Mouse (Mus musculus): Measurements from ENCODE around the gene Exd2. TPM values are rescaled to one million over a fixed set of nuclear protein-coding genes. Genes with fewer than 3 reads are reported as not detected.

The Exd2 gene
- polyA plus RNA-seq, 1 experiment from 2014 or later = 53.4 TPM

DNA sequence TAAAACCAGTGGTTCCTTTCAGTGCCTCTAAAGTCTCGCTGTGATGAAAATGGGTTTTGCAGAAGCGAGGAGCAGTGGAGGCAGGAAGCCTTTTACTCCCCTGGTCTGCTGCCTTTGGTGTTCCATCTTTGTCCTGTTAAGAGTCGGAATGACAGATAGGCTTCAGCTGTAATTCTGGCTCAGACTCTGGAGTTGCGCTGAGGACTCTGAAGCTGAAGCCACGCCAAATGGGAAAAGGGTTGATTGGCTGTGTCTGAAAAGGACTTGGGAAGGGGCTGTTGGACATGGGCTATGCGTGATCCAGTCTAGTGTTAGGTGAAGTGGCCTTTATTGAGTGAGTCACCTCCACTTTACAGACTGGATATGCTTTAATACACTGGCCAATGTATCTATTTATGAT, 67.7 kb downstream of the Exd2 start:
- Histone ChIP-seq H3K9me3 (no peaks in the 10 kb centered on the region), H3K4me3 (no peak overlapping the region), H3K27me3 (no peaks in the 10 kb centered on the region), H3K4me2 (no peak overlapping the region), H3K9ac (no peak overlapping the region), H3K27ac (peak overlapping the region; percentile 55; the same call in 1 of the 2 replicates), H3K4me1 (replicated peaks) (peaks cover 41% of the 10 kb centered on the region), H3K36me3 (no peaks in the 10 kb centered on the region)
- 69% methylated on average over 6 of the region's 6 CpGs for WGBS
- ATAC-seq (ENCODE audit: low FRiP score) = no peak

DNA sequence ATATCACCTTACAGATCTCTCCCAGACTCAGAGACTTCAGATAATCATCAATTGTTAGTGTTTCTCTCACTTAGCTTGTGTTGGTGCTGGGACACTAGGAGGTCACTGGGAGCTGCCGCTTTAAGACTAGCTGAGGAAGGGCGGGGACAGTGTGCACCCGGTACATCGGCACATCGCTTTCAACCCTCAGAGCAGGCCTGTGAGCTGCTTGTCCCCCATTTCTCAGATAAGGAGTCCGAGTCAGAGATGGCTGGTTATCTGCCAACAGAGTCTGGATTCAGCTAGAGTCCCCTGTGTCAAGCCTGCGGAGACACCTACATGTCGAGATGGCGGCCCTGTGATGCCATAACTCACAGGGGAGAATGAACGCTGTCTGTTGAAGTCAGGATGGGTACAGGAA, 68.7 kb downstream of the Exd2 start:
- H3K4me3 ChIP-seq = no peak overlapping the region
- H3K4me2 ChIP-seq = no peak overlapping the region
- no peak overlapping the region for H3K9ac ChIP-seq
- H3K27me3 ChIP-seq = no peaks in the 10 kb centered on the region
- H3K27ac ChIP-seq = no peak overlapping the region
- H3K9me3 ChIP-seq = no peaks in the 10 kb centered on the region
- no peaks in the 10 kb centered on the region for H3K36me3 ChIP-seq
- ATAC-seq (ENCODE audit: low FRiP score) = no peak
- WGBS = 82% methylated on average over 10 of the region's 10 CpGs
- H3K4me1 ChIP-seq (replicated peaks) = peaks cover 32% of the 10 kb centered on the region

DNA sequence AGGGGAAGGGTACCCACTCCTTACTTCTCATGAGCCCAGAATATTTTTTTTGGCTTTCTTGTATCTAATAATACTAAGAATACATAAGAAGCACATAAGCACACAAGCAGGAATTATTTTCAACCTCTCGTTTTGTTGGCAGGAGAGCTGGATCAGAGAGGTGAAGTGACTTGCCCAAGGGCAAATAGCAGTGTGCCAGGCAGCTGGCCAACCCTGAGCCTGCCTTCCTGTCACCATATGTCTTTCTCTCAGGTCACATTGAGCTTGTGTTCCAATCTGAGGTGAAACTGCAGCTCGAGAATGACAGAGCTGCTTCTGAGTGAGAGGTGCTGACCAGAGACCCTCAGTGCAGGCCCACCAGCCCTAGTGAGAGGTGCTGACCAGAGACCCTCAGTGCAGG, 71.0 kb downstream of the Exd2 start:
- no peak overlapping the region for H3K27ac ChIP-seq
- ATAC-seq (ENCODE audit: low FRiP score) = no peak
- no peaks in the 10 kb centered on the region for H3K36me3 ChIP-seq
- no peak overlapping the region for H3K4me3 ChIP-seq
- no peaks in the 10 kb centered on the region for H3K9me3 ChIP-seq
- peaks cover 15% of the 10 kb centered on the region for H3K4me1 ChIP-seq (replicated peaks)
- H3K27me3 ChIP-seq = no peaks in the 10 kb centered on the region
- WGBS = 61% methylated on average over 2 of the region's 2 CpGs
- no peak overlapping the region for H3K9ac ChIP-seq
- H3K4me2 ChIP-seq = no peak overlapping the region

DNA sequence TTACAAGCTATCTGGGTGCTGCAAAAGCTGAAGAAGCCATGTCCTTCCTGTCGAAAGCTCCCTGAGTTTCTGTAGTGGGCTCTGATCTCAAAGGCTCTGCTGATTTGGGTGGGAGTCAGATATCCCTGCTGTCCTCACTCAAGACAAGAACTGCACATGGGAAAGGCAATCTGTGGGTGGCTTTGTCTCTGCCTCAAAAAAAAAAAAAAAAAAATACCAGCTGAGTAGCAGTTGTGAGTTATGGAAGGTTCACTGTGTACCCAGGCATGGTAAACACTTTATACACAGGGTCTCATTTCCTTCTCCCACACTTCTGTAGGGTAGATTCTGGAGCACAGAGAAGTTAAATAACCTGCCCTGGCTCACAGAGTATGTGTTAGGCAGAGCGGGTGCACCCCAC, 74.4 kb downstream of the Exd2 start:
- H3K27me3 ChIP-seq = no peaks in the 10 kb centered on the region
- 91% methylated on average over 2 of the region's 2 CpGs for WGBS
- no peaks in the 10 kb centered on the region for H3K36me3 ChIP-seq
- ATAC-seq (ENCODE audit: low FRiP score) = no peak
- no peak overlapping the region for H3K4me2 ChIP-seq
- no peak overlapping the region for H3K9ac ChIP-seq
- no peak overlapping the region for H3K4me3 ChIP-seq
- H3K4me1 ChIP-seq (replicated peaks) = peaks cover 7% of the 10 kb centered on the region; the same call in 1 of the 2 replicates
- no peak overlapping the region for H3K27ac ChIP-seq
- no peaks in the 10 kb centered on the region for H3K9me3 ChIP-seq

DNA sequence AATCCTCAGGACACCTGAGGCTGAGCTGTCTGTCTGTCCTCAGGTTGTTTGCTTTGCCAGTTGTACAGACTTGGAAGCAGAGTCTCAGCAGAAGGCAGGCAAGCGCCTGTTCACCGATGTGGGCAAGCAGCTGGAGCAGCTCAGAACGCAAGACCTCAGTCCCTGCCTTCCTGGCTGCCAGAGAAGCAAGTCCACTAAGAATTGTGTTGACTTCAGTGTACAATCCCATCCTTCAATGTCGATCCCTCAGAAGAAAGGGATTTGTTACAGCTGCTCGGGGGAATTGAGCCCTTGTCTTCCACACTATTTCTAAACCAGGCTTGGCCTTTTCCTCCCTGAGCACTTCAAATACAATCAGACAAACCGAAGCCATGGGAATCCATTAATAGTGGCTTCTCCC, 75.4 kb downstream of the Exd2 start:
- no peak overlapping the region for H3K9ac ChIP-seq
- no peak overlapping the region for H3K4me2 ChIP-seq
- H3K4me1 ChIP-seq (replicated peaks) = peaks cover 7% of the 10 kb centered on the region; the same call in 1 of the 2 replicates
- no peaks in the 10 kb centered on the region for H3K27me3 ChIP-seq
- WGBS = 55% methylated on average over 6 of the region's 6 CpGs
- H3K36me3 ChIP-seq = no peaks in the 10 kb centered on the region
- H3K9me3 ChIP-seq = no peaks in the 10 kb centered on the region
- H3K4me3 ChIP-seq = no peak overlapping the region
- no peak for ATAC-seq (ENCODE audit: low FRiP score)
- H3K27ac ChIP-seq = no peak overlapping the region

DNA sequence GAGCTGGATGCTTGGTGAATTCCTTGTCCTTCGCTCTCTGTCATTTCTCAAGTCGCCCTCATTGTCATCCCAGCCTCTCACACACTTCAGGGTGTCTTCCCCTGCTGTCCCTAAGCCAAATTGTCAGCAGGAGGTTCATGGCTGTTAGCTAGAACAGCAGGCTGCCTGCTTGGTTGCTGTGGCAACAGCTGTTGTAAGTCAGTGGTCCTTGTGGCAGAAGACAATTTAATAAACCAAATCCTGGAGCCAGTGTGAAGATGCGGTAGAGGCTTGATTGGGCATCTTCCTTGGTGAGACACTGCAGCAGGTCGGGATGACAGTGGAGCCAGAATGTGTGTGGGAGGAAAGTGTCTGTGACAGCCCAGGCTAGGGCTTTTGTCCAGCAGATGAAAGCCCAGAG, 82.4 kb downstream of the Exd2 start:
- ATAC-seq (ENCODE audit: low FRiP score) = peak; percentile 62; the same call in 1 of the 2 replicates
- Histone ChIP-seq H3K27ac (peak overlapping the region; percentile 82), H3K27me3 (no peaks in the 10 kb centered on the region), H3K4me1 (replicated peaks) (peaks cover 27% of the 10 kb centered on the region), H3K4me2 (peak overlapping the region; percentile 19; the same call in 1 of the 2 replicates), H3K36me3 (no peaks in the 10 kb centered on the region), H3K9me3 (no peaks in the 10 kb centered on the region), H3K9ac (peak overlapping the region; percentile 39; the same call in 1 of the 2 replicates), H3K4me3 (no peak overlapping the region)
- 10% methylated on average over 4 of the region's 4 CpGs for WGBS

DNA sequence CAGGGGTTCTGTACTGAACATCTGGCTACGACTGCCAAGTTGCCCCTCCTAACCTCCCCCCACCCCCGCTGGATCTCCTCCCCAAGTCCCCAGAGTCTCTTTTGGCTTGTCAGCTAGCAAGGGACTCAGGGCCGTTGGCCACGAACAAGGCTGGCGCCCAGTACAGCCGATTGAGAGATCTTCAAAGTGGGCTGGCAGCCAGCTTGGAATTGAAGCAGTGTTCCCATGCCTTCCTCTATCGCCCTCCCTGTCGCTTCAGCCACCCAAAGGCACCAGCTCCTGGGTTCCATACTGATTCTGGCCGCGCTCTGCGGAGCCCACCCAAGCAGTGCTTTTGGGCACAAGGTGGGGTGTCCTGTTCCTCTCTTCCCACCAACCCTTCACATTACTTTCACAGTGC, 86.8 kb downstream of the Exd2 start:
- no peak overlapping the region for H3K9ac ChIP-seq
- peaks cover 25% of the 10 kb centered on the region for H3K4me1 ChIP-seq (replicated peaks)
- H3K27me3 ChIP-seq = no peaks in the 10 kb centered on the region
- no peaks in the 10 kb centered on the region for H3K36me3 ChIP-seq
- no peaks in the 10 kb centered on the region for H3K9me3 ChIP-seq
- H3K4me3 ChIP-seq = no peak overlapping the region
- H3K4me2 ChIP-seq = no peak overlapping the region
- WGBS = 69% methylated on average over 11 of the region's 11 CpGs
- no peak overlapping the region for H3K27ac ChIP-seq
- ATAC-seq (ENCODE audit: low FRiP score) = no peak

Other genes starting within 250 kb of the Exd2 start
- gene Actn1, start 202.7 kb upstream of the Exd2 start, polyA plus RNA-seq (2015; fragmentation: Nextera tagmentation; extraction: Ambion mirVana) = 7.0 TPM in 2 replicates
- 25.2 and 27.7 TPM in 2 replicates for gene Dcaf5, start 26.5 kb upstream of the Exd2 start, polyA plus RNA-seq (2015; fragmentation: Nextera tagmentation; extraction: Ambion mirVana)
- 29.1 and 30.7 TPM in 2 replicates for gene Galnt16, start 55.2 kb downstream of the Exd2 start, polyA plus RNA-seq (2015; fragmentation: Nextera tagmentation; extraction: Ambion mirVana)
- 23.6 TPM in 2 replicates for gene Slc39a9, start 180.8 kb downstream of the Exd2 start, polyA plus RNA-seq (2015; fragmentation: Nextera tagmentation; extraction: Ambion mirVana)
- gene Erh, start 181.2 kb downstream of the Exd2 start, polyA plus RNA-seq (2015; fragmentation: Nextera tagmentation; extraction: Ambion mirVana) = 329 and 335 TPM in 2 replicates
- gene Plekhd1, start 229.5 kb downstream of the Exd2 start, polyA plus RNA-seq (2015; fragmentation: Nextera tagmentation; extraction: Ambion mirVana) = 3.1 and 3.2 TPM in 2 replicates